Mouse (Mus musculus): ENCODE data around the gene Bhlha15.

Bhlha15 gene

DNA sequence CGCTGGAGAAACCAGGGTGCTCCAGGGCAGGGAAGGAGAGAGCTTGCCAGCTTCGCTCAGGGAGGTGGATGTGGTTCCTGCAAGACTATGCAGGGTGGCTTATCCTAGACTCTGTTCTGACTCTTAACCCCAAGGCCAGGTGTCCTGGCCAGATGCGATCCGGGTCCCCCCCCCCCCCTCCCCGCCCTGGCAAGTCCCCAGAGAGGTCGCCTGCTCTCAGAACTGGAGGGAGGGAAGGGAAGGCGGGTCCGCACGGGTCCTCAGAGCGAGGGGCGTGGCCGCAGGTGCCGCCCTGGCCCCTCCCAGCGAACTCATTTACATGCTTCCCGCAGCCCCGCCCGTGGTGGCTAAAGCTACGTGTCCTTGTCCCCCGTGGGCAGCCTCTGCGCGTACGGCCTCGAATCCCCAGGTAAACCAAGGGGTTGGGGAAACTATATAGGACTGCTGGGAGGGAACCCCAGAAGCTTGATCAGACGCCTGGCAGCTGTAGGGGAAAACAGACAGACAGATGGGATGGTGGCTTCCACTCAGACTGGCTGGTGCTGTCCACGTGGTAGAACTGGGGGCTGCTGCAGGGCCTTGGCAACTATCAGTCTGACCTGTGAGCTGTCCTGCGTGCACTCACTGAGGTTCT lies at the start of gene Bhlha15:
Gene Bhlha15 (plus strand): TSS at position 337 of the 634 bp plus-strand sequence.
- no peak for DNase-seq (ENCODE audit: low spot score)

GRCm38 (mm10) chr5:144143531-144143930 lies 46.6 kb upstream of the Bhlha15 start:
- no peak for DNase-seq (ENCODE audit: low spot score)

- no peak for DNase-seq (ENCODE audit: low spot score)
Observed at GRCm38 (mm10) chr5:144146898-144147297, 43.2 kb upstream of the Bhlha15 start.

- DNase-seq (ENCODE audit: low spot score): no peak
Observed at GRCm38 (mm10) chr5:144149530-144149929, 40.6 kb upstream of the Bhlha15 start.

DNA sequence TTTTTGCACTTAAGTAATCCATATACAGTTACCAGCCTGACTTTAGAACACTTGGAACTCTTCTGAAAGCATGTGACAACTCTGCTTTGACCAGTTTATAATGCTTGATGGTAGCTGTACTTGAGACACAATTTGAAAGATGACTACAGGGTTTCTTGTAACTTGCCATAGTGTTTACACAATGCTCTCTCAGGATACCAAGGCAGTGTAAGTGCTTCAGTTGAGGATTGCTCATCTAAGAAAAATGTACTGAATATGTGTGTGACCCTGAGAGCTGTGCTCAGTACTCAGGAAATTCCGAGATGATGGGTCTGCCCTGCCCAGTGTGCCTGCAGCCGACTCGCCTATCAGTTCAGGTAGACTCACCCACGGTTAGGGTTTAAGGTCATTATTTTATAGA lies 38.8 kb upstream of the Bhlha15 start:
- no peak for DNase-seq (ENCODE audit: low spot score)

DNA sequence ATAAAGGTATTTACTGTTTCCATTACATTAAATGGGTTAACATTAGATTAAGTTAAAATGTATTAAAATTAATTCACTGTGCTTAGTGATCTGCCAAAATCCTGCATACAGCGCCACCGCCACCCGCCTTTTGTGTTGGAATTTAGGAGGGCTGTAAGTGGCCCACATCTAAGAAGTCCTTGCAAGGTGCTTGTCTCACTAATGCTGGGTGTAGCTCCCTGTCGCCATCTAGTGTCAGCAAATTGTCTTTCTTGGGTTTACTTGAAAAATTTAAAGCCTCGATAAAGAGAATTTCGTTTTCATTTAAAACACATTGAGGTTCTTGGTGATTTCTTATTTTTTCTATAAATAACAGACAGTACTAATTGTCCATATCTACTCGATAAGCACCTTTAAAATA lies 35.6 kb upstream of the Bhlha15 start:
- peak; percentile 60 for DNase-seq (ENCODE audit: low spot score)

DNA sequence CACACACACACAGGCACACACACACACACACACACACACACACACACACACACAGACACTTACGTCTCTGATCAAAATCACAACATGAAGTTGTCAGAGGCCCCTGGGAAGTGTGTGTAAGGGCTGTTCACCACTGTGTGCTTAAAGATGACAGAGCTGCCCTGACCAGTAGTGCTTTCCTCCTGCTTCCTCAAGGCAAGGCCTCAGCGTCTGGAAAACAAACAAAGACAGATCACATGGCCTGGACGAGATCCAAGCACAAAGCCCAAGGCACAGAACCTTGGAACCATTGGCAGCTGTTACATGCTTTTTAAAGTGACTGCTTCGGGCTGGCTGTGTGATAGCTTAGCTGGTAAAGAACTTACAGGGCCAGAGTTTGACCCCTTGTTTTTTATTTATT lies 31.5 kb upstream of the Bhlha15 start:
- no peak for DNase-seq (ENCODE audit: low spot score)

GRCm38 (mm10) chr5:144159137-144159536 lies 30.9 kb upstream of the Bhlha15 start:
- no peak for DNase-seq (ENCODE audit: low spot score)

DNA sequence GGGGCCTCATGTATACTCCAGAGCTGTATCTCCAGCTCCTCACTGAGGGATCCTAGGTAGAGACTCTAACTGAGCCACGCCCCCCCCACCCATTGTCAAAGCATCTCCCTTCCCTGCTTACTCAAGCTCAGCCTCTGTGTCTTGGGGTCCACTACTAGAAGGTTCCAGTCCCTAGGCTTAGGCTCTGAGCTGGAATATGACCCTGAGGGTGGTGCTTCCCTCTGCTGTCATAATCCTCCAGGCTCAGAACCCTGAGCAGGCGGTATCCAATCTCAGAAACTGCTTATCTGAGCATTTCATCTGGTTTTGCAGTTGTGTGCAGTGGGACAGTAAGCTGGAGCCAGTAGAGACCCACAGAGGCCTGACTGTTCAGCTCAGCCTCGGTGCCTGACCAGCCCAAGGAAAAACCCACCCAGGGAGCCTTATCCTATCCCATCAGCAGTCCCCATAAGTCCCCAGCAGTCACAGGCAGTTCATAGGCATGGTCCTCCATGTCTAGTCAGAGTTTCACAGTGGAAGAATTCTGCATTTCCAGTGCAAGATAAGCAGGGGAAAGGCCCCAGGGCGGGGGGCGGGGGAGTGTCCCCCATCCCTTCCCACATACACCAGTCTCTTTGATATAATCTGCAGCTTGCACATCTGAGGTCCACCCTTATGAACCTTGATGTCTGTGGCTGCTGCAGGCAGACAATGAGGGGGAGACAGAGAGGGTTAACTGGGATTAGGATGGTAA lies 27.8 kb upstream of the Bhlha15 start:
- no peak for DNase-seq (ENCODE audit: low spot score)

DNA sequence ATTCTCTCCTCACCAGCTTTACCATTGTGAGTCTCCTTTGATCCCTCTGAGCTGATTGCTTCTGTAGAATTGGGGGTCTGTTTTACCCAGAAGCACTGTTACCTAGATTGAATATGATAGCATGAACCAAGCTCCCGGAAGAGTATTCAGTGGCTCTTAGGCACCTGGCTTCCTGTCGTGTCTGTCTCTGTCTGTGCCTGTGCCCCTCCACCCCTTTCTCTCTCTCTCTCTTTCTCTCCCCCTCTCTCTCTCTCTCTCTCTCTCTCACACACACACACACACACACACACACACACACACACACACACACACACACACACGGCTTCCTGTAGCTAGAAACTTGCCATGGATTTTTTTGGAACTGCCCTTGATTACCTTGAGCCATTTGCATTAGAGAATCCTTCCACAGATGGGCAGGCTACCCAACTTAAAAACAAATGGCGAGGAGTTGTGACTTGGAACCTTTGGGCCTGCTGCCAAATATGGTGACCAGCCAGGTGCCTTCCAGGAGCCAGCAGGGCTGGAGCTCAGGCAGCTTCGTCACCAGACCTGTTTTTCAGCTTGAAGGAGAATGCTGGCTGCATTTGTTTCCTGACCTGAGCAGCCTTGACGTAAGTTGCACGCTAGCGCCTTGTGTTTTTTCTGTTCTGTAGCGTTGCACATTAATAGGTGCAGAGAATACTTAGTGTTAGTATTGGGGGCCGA lies 27.1 kb upstream of the Bhlha15 start:
- DNase-seq (ENCODE audit: low spot score): no peak

GRCm38 (mm10) chr5:144165756-144166155 lies 24.3 kb upstream of the Bhlha15 start:
- DNase-seq (ENCODE audit: low spot score): no peak

DNA sequence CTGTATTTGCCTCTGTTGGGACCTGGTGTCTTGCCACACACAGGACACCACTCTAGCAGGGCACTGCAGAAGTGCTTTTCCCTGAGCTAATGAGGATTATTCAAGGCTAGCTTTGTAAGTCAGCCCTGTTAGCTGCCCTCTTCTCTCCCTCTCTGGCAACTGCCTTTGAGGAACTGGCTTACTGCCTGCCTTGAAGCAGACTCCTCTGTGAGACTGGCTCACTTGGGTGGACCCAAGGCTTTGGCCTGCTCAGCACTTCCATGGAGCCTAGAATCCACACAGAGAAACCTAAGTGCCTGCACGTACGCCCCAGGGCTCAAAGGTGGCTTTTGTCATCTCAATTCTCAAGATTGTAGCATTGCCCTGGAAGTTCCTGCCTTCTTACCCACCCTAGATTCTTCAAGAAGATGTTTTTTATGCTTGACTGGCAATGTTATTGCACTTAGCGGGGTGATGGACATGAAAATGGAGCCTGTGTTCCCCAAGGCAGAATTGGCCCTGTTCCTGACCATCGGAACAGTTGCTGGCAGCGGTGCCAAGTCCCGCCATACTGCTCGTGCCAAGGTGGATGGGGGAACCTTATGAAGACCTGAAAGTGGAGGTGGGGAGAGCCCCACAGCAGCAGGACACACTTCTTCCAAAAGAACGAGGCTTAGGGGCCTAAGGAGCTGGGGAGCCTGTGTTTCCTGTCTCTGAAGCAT lies 20.7 kb upstream of the Bhlha15 start:
- no peak for DNase-seq (ENCODE audit: low spot score)

DNA sequence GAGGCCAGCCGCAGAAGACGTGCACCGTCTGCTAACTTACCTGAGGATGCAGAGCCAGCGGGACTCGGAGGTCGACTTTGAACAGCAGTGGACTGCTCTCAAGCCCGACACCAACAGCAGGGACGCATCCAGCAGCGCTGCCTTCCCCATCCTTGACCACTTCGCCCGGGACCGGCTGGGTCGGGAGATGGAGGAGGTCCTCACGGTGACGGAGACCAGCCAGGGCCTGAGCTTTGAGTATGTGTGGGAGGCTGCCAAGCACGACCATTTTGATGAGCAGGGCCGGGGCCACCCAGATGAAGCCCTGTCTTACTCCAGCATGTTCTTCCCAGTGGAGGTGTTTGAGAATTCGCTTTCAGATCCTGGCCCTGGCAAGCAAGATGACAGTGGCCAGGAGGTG lies 16.4 kb upstream of the Bhlha15 start:
- no peak for DNase-seq (ENCODE audit: low spot score)

DNA sequence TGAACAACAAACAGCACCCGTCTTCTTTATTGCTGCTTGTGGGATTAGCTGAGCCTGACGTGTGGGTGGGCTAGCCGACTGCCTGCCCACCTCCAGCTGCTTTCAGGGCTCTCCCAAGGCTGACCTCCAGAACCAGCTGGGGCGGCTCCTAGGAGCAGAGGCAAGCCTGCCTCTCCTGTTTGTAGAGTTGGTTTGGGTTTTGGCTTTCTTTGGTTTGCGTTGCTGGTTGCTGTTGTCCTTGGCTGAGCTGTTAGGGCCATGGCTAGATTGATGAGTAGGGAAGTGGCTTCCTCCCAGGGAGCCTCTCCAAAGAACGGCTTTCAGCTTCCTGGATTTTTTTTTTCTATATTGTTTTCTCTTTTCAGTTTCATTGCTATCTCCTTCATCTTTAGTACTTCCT lies 11.9 kb upstream of the Bhlha15 start:
- no peak for DNase-seq (ENCODE audit: low spot score)

DNA sequence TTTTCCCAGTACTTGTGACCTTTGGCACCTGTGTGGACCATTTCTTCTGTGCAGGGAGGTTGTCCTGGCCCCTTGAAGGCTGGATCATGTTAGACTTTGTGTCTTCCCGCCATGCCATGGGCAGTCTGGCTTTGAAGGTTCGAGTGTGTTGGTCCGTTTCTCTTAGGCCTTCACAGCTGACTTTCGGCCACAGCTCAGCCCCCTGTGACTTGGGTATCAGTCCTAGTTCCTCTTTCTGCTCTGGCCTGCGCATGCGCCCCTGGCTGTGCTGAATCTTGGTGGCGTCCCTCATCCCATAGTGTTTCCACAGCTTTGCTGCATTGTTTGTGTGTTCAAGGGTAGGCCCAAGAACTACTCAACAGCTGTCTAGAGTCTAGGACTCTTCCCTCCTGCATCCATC lies 8.8 kb upstream of the Bhlha15 start:
- no peak for DNase-seq (ENCODE audit: low spot score)

GRCm38 (mm10) chr5:144182542-144183247 lies 7.4 kb upstream of the Bhlha15 start:
- DNase-seq (ENCODE audit: low spot score): no peak

DNA sequence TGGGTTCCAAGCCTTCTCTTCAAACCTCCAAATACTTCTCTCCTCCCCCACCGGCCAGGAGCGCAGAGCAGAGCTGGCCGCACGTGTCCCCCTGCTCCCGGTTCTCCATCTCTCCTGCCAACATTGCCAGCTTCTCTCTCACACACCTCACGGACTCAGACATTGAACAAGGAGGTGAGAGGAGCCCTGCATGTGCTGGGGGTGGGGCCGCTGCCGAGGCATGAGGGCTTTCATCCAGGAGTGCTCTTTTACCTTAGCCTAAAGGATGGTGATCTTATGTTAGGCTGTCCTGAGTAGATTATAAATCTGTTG lies 6.9 kb upstream of the Bhlha15 start:
- DNase-seq (ENCODE audit: low spot score): no peak

DNA sequence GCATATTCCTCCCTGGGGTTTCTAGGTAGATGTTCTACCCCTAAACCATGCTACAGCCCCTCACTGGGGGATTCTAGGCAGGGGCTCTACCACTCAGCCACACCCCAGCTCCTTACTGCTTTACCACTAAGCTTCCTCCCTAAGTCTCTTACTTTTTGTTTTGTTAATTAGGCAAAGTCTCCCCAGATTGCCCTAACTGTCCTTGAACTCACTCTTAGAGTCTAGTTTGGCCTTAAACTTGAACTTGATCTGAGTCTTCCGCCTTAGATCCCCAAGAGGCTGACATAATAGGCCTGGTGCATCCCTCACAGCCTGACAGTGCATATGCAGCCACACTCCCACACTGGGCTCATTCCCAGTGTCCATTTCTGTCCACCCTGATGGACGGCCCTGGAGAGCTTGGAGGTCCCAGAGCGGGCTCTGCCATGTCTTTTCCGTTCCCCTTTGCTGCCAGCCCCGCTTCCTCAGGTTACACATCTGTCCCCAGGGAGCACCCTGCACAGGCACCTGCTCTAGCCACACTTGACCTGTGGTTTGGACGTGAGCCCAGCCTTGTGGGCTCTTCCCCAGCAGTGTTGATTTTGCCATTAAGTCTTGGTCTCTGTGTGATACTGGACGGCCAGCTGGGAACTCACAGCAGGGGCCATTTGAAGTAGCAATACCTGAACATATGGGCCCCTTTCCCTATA lies 6.3 kb upstream of the Bhlha15 start:
- DNase-seq (ENCODE audit: low spot score): no peak

DNA sequence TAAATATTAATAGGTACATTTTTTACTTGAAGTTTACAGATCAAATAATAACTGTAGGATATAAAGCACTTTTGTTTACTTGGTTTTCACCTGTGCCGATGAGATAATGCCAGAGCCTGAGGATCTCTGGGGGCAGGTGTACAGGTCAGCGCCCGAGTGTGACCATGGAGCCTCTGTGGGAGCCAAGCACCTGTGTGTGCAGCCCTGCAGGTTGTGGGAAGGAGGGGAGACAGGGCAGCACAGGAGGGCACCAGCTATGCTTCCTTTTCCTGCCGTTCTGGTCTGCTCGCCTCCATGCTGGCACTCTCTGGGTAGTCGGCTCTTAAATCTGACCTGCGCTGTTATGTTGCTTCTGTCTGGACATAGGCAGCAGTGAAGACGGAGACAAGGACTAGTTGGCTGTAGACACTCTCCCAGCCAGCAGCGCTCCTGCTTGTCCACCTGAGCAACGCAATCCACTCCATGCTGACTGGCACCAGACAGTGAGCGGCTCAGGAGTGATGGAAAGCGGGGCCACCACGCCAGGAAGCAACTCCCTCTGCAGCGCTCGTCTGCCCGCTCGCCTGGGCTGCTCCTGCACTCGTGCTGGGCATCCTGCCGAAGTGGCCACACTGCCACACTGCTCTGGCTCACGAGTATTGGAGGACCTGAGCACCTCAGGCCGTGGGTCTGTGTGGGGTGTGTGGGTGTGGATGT lies 5.6 kb upstream of the Bhlha15 start:
- no peak for DNase-seq (ENCODE audit: low spot score)

DNA sequence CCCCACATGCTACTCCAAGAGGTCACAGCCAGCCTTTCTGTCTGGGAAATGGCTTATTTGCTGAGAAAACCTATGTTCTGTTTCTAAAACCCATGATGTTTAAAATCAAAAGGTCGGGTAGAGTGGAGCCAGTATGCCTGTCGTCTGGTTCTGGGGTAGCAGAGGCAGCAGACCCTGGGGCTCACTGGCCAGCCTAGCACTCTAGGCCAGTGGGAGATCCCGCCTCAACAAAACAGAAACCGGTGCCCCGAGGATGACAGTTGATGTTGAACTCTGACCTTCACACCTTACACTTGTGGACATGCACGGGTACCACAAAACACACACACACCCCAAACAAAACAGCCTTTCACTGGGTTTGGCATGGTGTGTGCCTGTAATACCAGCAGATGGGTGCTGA lies 1.7 kb upstream of the Bhlha15 start:
- DNase-seq (ENCODE audit: low spot score): no peak

GRCm38 (mm10) chr5:144189327-144189726 lies 759 bp upstream of the Bhlha15 start:
- DNase-seq (ENCODE audit: low spot score): no peak

Data from left cerebral cortex, adult 11 months (tissue).